Mouse (Mus musculus) neural tube, embryonic 14.5 days (tissue): ENCODE data around the gene Lypd9. TPM values are rescaled to one million over a fixed set of nuclear protein-coding genes. Genes with fewer than 3 reads are reported as not detected.
"Not testable (repeated sequence)": the region's sequence is repeated elsewhere in the genome, so short reads cannot be mapped to it uniquely, and the experiment has no call there.

Experiments used
- ATAC-seq: fragments of 200-750 bp; cut with Nextera tagmentation; 2 replicates; pipeline ENCODE4 v1.8.0; 2017; ENCODE audit warnings: low read depth, mild to moderate bottlenecking, moderate TSS enrichment, moderate library complexity
- H3K27ac ChIP-seq: fragments of 300-500 bp; sonication (generic); 2 replicates; pipeline ENCODE4 v1.5.1; 2014; ENCODE audit warnings: low read depth, mild to moderate bottlenecking, control low read depth, low read length, moderate library complexity, mixed read lengths
- H3K27me3 ChIP-seq: fragments of 300-500 bp; sonication (generic); 2 replicates; pipeline ENCODE4 v1.6.1; 2014; ENCODE audit warnings: low read length; ENCODE audit not compliant: control insufficient read depth, insufficient read depth
- H3K36me3 ChIP-seq: fragments of 300-500 bp; sonication (generic); 2 replicates; pipeline ENCODE4 v1.6.1; 2014; ENCODE audit warnings: low read length, mixed read lengths; ENCODE audit not compliant: control insufficient read depth, insufficient read depth
- H3K4me1 ChIP-seq: fragments of 300-500 bp; sonication (generic); 2 replicates; pipeline ENCODE4 v1.6.1; 2014; ENCODE audit warnings: low read length; ENCODE audit not compliant: control insufficient read depth, insufficient read depth
- H3K4me2 ChIP-seq: fragments of 300-500 bp; sonication (generic); 2 replicates; pipeline ENCODE4 v1.6.1; 2014; ENCODE audit warnings: mild to moderate bottlenecking, low read depth, low read length, control low read depth
- H3K4me3 ChIP-seq: fragments of 300-500 bp; sonication (generic); 2 replicates; pipeline ENCODE4 v1.5.1; 2014; ENCODE audit warnings: low read depth, low read length, control low read depth, mixed read lengths
- H3K9ac ChIP-seq: fragments of 300-500 bp; sonication (generic); replicated peaks from 2 replicates; pipeline ENCODE4 v1.6.1; 2014; ENCODE audit warnings: low read depth, mild to moderate bottlenecking, control low read depth, low read length, mixed read lengths
- H3K9me3 ChIP-seq: fragments of 300-500 bp; sonication (generic); 2 replicates; pipeline ENCODE4 v1.6.1; 2016; ENCODE audit warnings: low read length; ENCODE audit not compliant: control insufficient read depth
- WGBS: fragments of 180-500 bp; shearing (Covaris S2); extraction: QIAGEN DNeasy Blood & Tissue Kit; methylation state at CpG from one replicate; pipeline ENCODE4 v1.1.7; 2014; 5-methylcytosine and 5-hydroxymethylcytosine counted together
- polyA plus RNA-seq: library from polyadenylated mRNA; unstranded; fragments of >200 nt; fragmentation: Nextera tagmentation; extraction: Ambion mirVana; gene quantifications from 2 replicates; pipeline ENCODE4 v1.2.1, GENCODE M21; 2014

Gene Lypd9
- polyA plus RNA-seq, result not detected in 2 replicates

GRCm38 (mm10) chr11:58452759-58453158 lies at the start of gene Lypd9:
TSS of gene Lypd9 (minus strand) at chr11:58452923.
- Histone ChIP-seq H3K27me3 (no peaks in the 10 kb centered on the region), H3K9me3 (no peaks in the 10 kb centered on the region), H3K27ac (no peak within 1 kb of the TSS), H3K4me2 (no peak within 1 kb of the TSS), H3K4me3 (no peak within 1 kb of the TSS), H3K9ac (no peak within 1 kb of the TSS), H3K36me3 (no peaks in the 10 kb centered on the region), H3K4me1 (no peaks in the 10 kb centered on the region)
- no peak for ATAC-seq
- WGBS, result 95% methylated on average over 9 of the region's 9 CpGs

- H3K27me3 ChIP-seq, result not testable (repeated sequence)
These were observed 49.7 kb upstream of the Lypd9 start, which contains the start of gene Olfr331 for GRCm38 (mm10) chr11:58502472-58502871. TSS of gene Olfr331 (minus strand) at chr11:58502572.

GRCm38 (mm10) chr11:58499290-58499689 lies 46.6 kb upstream of the Lypd9 start:
- H3K4me3 ChIP-seq, result no peak overlapping the region
- no peak overlapping the region for H3K4me2 ChIP-seq
- no peaks in the 10 kb centered on the region for H3K4me1 ChIP-seq
- H3K36me3 ChIP-seq, result no peaks in the 10 kb centered on the region
- no peak overlapping the region for H3K9ac ChIP-seq
- H3K27ac ChIP-seq, result no peak overlapping the region
- WGBS, result 47% methylated on average over 3 of the region's 3 CpGs
- H3K27me3 ChIP-seq, result no peaks in the 10 kb centered on the region
- no peak for ATAC-seq
- H3K9me3 ChIP-seq, result no peaks in the 10 kb centered on the region

More at GRCm38 (mm10) chr11:58502472-58502871, 49.7 kb upstream of the Lypd9 start, which contains the start of gene Olfr331:
- ATAC-seq, H3K9ac ChIP-seq, H3K27ac ChIP-seq, H3K4me2 ChIP-seq, H3K9me3 ChIP-seq, H3K36me3 ChIP-seq, H3K4me3 ChIP-seq, H3K4me1 ChIP-seq: not testable (repeated sequence)

- WGBS, result 93% methylated on average over 9 of the region's 9 CpGs
- no peak for ATAC-seq
- H3K4me1 ChIP-seq, result no peaks in the 10 kb centered on the region
- H3K9me3 ChIP-seq, result no peaks in the 10 kb centered on the region
- H3K27ac ChIP-seq, result no peak overlapping the region
- H3K9ac ChIP-seq, result no peak overlapping the region
- H3K4me2 ChIP-seq, result no peak overlapping the region
- H3K27me3 ChIP-seq, result no peaks in the 10 kb centered on the region
- no peak overlapping the region for H3K4me3 ChIP-seq
- H3K36me3 ChIP-seq, result no peaks in the 10 kb centered on the region
These were observed 46.0 kb upstream of the Lypd9 start for GRCm38 (mm10) chr11:58498761-58499160.

GRCm38 (mm10) chr11:58492455-58492854 lies 39.7 kb upstream of the Lypd9 start, which contains the start of gene Olfr332:
TSS of gene Olfr332 (minus strand) at chr11:58492555.
- no peak for ATAC-seq
- H3K36me3 ChIP-seq, result no peaks in the 10 kb centered on the region

GRCm38 (mm10) chr11:58462170-58462569 lies 9.4 kb upstream of the Lypd9 start, which contains the start of gene Olfr30:
TSS of gene Olfr30 (minus strand) at chr11:58462270.
- no peak within 1 kb of the TSS for H3K9ac ChIP-seq
- ATAC-seq, result no peak
- H3K4me3 ChIP-seq, result no peak within 1 kb of the TSS
- H3K36me3 ChIP-seq, result no peaks in the 10 kb centered on the region
- H3K4me1 ChIP-seq, result no peaks in the 10 kb centered on the region
- no peak within 1 kb of the TSS for H3K27ac ChIP-seq
- no peaks in the 10 kb centered on the region for H3K9me3 ChIP-seq
- H3K27me3 ChIP-seq, result no peaks in the 10 kb centered on the region
- H3K4me2 ChIP-seq, result no peak within 1 kb of the TSS

More at GRCm38 (mm10) chr11:58492455-58492854, 39.7 kb upstream of the Lypd9 start, which contains the start of gene Olfr332:
- WGBS, result 78% methylated on average over 2 of the region's 2 CpGs
- Histone ChIP-seq H3K9me3 (no peaks in the 10 kb centered on the region), H3K4me1 (no peaks in the 10 kb centered on the region), H3K27ac (no peak within 1 kb of the TSS), H3K9ac (no peak within 1 kb of the TSS), H3K4me2 (no peak within 1 kb of the TSS), H3K27me3 (no peaks in the 10 kb centered on the region), H3K4me3 (no peak within 1 kb of the TSS)

GRCm38 (mm10) chr11:58453592-58453991 lies 869 bp upstream of the Lypd9 start:
- H3K4me2 ChIP-seq, result no peak overlapping the region
- H3K9me3 ChIP-seq, result no peaks in the 10 kb centered on the region
- H3K9ac ChIP-seq, result no peak overlapping the region
- no peaks in the 10 kb centered on the region for H3K36me3 ChIP-seq
- WGBS, result 75% methylated on average over 4 of the region's 4 CpGs
- H3K4me1 ChIP-seq, result no peaks in the 10 kb centered on the region
- no peak overlapping the region for H3K27ac ChIP-seq
- H3K27me3 ChIP-seq, result no peaks in the 10 kb centered on the region
- no peak overlapping the region for H3K4me3 ChIP-seq
- ATAC-seq, result no peak

- Histone ChIP-seq H3K4me2 (no peak overlapping the region), H3K4me3 (no peak overlapping the region), H3K4me1 (no peaks in the 10 kb centered on the region), H3K27ac (no peak overlapping the region), H3K9ac (no peak overlapping the region), H3K27me3 (no peaks in the 10 kb centered on the region), H3K36me3 (no peaks in the 10 kb centered on the region), H3K9me3 (no peaks in the 10 kb centered on the region)
- 25% methylated on average over 5 of the region's 5 CpGs for WGBS
- ATAC-seq, result no peak
These were observed 14.9 kb downstream of the Lypd9 start for GRCm38 (mm10) chr11:58437866-58438265.

GRCm38 (mm10) chr11:58432259-58432658 lies 20.5 kb downstream of the Lypd9 start, which contains the start of gene Gm12253:
TSS of gene Gm12253 (plus strand) at chr11:58432559.
- no peak for ATAC-seq
- Histone ChIP-seq H3K4me3 (no peak within 1 kb of the TSS), H3K27me3 (no peaks in the 10 kb centered on the region), H3K4me2 (no peak within 1 kb of the TSS), H3K9me3 (no peaks in the 10 kb centered on the region), H3K36me3 (no peaks in the 10 kb centered on the region), H3K27ac (no peak within 1 kb of the TSS), H3K9ac (no peak within 1 kb of the TSS), H3K4me1 (no peaks in the 10 kb centered on the region)
- 90% methylated on average over 3 of the region's 3 CpGs for WGBS
